Mouse (Mus musculus): ENCODE data around the gene Lgals4.

Gene Lgals4

DNA sequence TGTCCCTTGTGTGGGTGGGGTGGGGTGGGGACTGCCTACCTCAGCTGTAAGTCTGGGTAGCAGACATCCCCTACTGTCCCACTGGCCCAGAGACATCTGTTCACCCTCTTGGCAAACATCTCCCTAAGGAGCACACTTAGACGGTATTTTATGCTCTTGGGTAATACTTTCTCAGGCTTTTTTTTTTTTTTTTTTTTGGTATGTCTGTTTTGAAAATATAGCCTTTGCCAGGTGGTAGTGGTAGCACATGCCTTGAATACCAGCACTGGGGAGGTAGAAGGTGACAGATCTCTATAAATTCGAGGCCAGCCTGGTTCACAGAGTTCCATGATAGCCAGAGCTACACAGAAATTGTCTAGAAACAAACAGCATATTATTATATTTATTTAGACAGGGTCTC is 9.7 kb upstream of the Lgals4 start:
- no peak for DNase-seq

GRCm38 (mm10) chr7:28824941-28825685 is 8.5 kb upstream of the Lgals4 start, which contains the start of gene Ech1:
TSS of gene Ech1 (plus strand) at chr7:28825217.
- DNase-seq = peak; percentile 95

DNA sequence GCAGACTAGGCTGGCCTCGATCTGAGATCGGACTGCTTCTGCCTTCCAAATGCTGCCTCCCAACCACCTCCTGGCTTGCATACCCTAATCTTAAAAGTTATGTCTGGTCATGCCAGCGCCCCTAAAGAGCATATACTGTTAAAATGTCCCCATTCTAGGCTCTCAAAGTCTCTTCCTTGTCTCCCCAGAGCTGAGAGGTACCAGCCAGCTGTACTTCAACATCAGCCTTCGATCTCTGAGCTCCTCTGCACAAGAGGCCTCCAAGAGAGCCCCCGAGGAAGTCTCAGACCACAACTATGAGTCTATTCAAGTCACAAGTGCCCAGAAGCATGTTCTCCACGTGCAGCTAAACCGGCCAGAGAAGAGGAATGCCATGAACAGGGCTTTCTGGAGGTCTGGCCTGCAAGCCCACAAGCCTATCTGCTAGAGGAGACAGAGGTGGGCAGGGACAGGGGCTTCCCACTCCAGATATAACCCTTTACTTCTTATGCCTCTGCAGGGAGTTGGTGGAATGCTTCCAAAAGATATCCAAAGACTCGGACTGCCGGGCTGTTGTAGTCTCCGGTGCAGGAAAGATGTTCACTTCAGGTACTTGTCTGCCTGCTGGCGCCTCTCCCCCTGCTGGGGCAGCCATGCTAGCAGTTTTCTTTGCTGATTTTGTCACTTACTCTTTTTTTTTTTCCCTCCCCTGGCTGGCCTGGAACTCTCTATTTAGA is 7.8 kb upstream of the Lgals4 start:
- no peak for DNase-seq

DNA sequence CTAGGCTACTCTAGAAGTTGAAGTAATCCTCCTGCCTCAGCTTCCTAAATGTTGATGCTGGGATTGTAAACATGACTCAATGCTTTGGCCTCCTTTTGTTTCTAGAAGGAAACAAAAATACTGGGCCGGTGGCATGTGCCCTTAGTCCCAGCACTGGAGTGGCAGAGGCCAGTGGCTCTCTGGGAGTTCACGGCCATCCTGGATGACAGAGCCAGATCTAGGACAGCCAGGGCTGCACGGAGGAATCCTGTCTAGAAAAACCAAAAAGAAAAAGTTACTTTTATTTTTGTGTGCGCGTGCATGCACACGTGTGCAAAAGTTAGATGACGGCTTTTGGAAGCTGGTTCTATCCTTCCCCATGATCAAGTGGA is 7.3 kb upstream of the Lgals4 start:
- DNase-seq = no peak

GRCm38 (mm10) chr7:28827338-28827737 is 6.3 kb upstream of the Lgals4 start:
- no peak for DNase-seq

GRCm38 (mm10) chr7:28829821-28830220 is 3.8 kb upstream of the Lgals4 start:
- DNase-seq = no peak

DNA sequence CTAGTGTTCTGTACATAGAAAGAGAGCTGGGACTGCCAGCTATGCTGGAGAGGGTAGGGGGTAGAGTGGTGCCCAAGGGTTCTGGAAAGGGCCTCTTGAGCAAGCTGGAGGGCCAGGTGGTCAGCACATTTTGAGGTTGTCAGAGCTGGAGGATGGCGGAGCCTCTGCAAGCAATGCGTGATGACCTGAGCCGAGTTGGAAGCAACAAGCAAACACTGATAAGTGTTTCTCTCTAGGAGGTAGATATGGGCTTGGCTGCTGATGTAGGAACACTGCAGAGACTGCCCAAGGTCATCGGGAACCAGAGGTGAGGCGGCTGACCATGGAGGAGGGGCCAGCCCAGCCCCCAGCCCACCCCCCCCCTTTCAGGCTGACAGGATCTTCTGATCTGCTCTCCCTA is 2.7 kb upstream of the Lgals4 start:
- DNase-seq = no peak

GRCm38 (mm10) chr7:28831411-28832125 is 2.1 kb upstream of the Lgals4 start:
- no peak for DNase-seq

GRCm38 (mm10) chr7:28832137-28832536 is 1.5 kb upstream of the Lgals4 start:
- no peak for DNase-seq

GRCm38 (mm10) chr7:28836936-28837335 is 3.3 kb downstream of the Lgals4 start:
- no peak for DNase-seq

- DNase-seq = no peak
Measured at GRCm38 (mm10) chr7:28838331-28838730, 4.7 kb downstream of the Lgals4 start.

GRCm38 (mm10) chr7:28847273-28847672 is 13.6 kb downstream of the Lgals4 start:
- DNase-seq = no peak

DNA sequence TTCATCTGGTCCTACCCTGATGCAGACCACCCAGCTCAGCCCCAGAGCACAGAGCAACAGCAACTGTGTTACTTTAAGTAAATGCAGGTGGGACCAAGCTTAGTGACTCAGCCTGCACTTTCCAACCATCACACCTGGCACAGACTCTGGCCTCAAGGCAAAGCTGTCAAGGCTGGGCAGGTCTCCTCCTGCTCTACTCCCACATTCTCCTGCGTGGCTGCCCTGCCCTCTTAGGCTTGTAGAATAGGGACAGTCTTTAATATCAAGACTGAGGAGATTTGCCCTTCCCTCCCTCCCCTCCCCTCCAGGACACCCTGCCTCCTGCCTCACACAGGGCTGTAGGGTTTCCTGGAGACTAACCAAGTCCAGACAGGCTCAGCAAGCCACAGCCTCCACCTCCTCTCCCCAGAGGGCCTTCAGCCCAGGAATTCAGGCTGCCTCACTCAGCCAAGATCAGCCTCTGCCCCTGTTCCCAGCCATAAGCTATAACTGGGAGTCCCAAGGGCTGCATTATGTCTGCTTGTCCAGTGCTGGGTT is 16.1 kb downstream of the Lgals4 start:
- DNase-seq = peak; percentile 25

DNA sequence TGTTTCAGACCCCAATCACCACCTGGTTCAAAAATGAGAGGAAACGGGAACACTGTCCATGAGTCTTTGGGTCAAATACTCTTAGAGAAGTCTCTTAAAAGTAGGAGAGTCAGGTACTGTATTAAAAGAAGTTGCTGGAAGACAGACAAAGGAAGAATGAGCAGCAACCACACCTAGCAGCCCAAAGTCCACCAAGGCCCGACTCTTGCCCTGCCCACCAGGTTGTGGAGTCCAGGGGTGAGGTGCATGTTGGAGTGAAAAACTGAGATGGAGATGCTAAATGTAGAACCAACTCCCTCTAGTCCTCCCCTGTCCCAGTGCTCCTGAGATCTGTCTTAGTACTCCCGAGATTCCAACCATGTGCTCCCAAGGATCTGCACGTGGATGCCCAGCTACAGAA is 17.0 kb downstream of the Lgals4 start:
- DNase-seq = no peak

- DNase-seq = no peak
Measured at GRCm38 (mm10) chr7:28859953-28860352, 26.3 kb downstream of the Lgals4 start.

DNA sequence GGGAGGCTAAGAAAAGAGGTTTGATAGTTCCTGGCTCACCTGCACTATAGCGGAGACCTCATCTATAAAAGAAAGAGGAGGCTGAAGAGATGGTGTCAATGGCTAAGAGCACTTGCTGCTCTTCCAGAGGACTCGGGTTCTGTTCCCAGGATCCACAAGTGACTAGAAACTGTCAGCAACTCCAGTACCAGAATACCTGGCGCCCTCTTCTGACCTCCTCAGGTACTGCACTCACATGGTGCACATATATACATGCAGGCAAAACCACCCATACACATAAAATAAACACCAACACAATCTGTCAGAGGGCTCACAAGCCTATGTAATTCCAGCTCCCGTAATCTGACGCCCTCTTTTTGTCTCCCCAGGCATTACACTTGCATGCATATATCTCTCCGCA is 27.2 kb downstream of the Lgals4 start:
- no peak for DNase-seq

DNA sequence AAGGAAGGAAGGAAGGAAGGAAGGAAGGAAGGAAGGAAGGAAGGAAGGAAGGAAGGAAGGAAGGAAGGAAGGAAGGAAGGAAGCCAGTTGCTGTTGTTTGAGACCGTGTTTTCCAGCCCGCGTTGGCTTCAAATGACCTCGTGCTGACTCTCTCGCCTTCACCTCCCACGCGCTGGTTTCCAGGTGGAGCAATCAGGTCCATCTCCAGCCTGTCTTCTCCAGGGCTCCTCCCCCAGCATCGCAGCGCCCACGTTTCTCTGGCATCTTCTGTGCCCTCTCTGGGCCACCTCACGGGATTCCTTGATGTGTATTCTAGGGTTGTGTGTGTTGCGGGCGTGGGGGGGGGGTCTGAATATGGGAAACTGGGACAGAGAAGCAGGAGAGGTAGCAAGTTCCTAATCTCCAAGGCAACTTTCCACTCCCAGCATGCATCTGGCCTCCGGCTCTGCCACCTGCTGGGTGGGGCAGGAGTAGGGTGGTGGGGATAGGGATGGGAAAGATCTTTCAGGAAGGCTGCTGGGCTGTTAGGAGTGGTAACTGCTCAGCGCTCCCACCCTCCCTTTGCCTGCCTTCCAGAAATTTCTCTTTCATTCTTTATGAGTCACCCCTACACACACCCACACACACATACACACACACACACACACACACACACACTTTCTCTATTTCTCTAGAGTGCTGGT is 29.3 kb downstream of the Lgals4 start:
- DNase-seq = no peak

- DNase-seq = no peak
Measured at GRCm38 (mm10) chr7:28863540-28863939, 29.9 kb downstream of the Lgals4 start, which contains the start of gene Lgals7. TSS of gene Lgals7 (plus strand) at chr7:28863853.

- DNase-seq = no peak
Measured at GRCm38 (mm10) chr7:28864288-28864750, 30.7 kb downstream of the Lgals4 start.

- peak; percentile 85 for DNase-seq
Measured at GRCm38 (mm10) chr7:28865481-28866300, 32.0 kb downstream of the Lgals4 start.

DNA sequence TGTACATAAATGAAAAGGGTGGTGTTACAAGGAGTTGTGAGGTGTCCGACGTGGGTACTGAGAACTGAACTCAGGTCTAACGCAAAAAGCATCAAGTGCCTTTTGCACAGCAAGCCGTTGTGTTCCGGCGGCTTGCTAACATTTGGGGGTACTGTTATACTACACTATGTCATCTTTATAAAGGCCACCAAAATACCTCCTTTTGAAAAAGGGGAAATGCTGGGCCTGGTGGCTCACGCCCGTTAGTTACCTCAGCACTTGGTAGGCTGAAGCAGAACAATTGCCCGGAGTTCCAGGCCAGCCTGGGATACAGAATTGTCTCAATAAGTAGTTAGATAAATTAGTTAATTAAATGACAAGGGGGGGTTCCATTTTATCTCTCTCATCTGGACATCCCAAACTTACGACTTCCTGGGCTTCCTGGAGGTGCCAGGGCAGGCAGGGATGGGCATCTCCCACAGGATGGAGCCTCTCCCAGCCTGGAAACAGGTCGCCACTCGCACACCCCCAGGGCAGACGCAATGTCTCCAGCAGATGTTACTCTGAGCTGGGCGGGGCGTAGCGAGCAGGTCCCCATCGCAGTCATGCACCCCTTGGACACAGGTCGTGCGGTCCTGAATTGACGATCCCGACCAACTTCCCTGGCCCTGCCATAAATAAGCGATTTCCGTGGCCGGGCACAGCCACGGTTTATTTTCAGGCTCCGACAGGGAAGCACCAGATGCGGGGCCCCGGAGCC is 33.3 kb downstream of the Lgals4 start:
- DNase-seq = no peak

Data from embryo, embryonic 11 days (tissue).